Mouse (Mus musculus) granulocyte monocyte progenitor cell, adult 5-6 weeks (primary cell): ENCODE measurements around the gene Wdr89. TPM values are rescaled to one million over a fixed set of nuclear protein-coding genes. Genes with fewer than 3 reads are reported as not detected.
A peak's percentile ranks its signal among the peaks of the same experiment; 100 is the strongest.

Source experiments
- ATAC-seq: replicated peaks from 2 replicates; pipeline ENCODE4 v1.8.0; 2016; ENCODE audit warnings: mild to moderate bottlenecking, moderate TSS enrichment, inconsistent platforms; ENCODE audit not compliant: poor library complexity, severe bottlenecking
- total RNA-seq, 2 experiments: library from RNA; stranded (forward) in 1 of 2; stranded (reverse) in 1 of 2; fragments of 200-712, 200-1000 nt in 1 of 2; fragments of >200 nt in 1 of 2; fragmentation: Nextera tagmentation in 1 of 2; gene quantifications; 2 replicates each; pipeline ENCODE4 v1.2.3; 2014 to 2017

Gene Wdr89
- total RNA-seq, 2 experiments from 2014 or later, result 12.7 to 38.8 TPM

GRCm38 (mm10) chr12:75670611-75671010 is 1.3 kb upstream of the Wdr89 start:
- ATAC-seq, result no peak

GRCm38 (mm10) chr12:75668916-75669257 is 450 bp downstream of the Wdr89 start:
- peak; percentile 20 for ATAC-seq

GRCm38 (mm10) chr12:75668221-75668620 is 1.1 kb downstream of the Wdr89 start:
- no peak for ATAC-seq

GRCm38 (mm10) chr12:75666939-75667338 is 2.4 kb downstream of the Wdr89 start:
- no peak for ATAC-seq

GRCm38 (mm10) chr12:75664516-75664810 is 4.9 kb downstream of the Wdr89 start:
- no peak for ATAC-seq

- ATAC-seq, result no peak
These were observed 5.5 kb downstream of the Wdr89 start for GRCm38 (mm10) chr12:75663646-75664515.

- ATAC-seq, result no peak
These were observed 7.0 kb downstream of the Wdr89 start for GRCm38 (mm10) chr12:75662376-75662775.

- peak; percentile 72 for ATAC-seq
These were observed 10.9 kb downstream of the Wdr89 start for GRCm38 (mm10) chr12:75658403-75658802.

- ATAC-seq, result no peak
These were observed 12.8 kb downstream of the Wdr89 start for GRCm38 (mm10) chr12:75656580-75656979.

GRCm38 (mm10) chr12:75654247-75654801 is 15.0 kb downstream of the Wdr89 start:
- no peak for ATAC-seq

GRCm38 (mm10) chr12:75649706-75650093 is 19.6 kb downstream of the Wdr89 start:
- no peak for ATAC-seq

- no peak for ATAC-seq
These were observed 20.2 kb downstream of the Wdr89 start for GRCm38 (mm10) chr12:75649058-75649705.

GRCm38 (mm10) chr12:75648281-75648680 is 21.1 kb downstream of the Wdr89 start:
- ATAC-seq, result no peak

- no peak for ATAC-seq
These were observed 21.7 kb downstream of the Wdr89 start for GRCm38 (mm10) chr12:75647663-75648062.

- no peak for ATAC-seq
These were observed 23.6 kb downstream of the Wdr89 start for GRCm38 (mm10) chr12:75645780-75646179.

- no peak for ATAC-seq
These were observed 27.6 kb downstream of the Wdr89 start for GRCm38 (mm10) chr12:75641726-75642125.

GRCm38 (mm10) chr12:75638345-75638744 is 31.0 kb downstream of the Wdr89 start:
- peak; percentile 70 for ATAC-seq

GRCm38 (mm10) chr12:75637103-75637502 is 32.2 kb downstream of the Wdr89 start:
- peak; percentile 82 for ATAC-seq

GRCm38 (mm10) chr12:75635771-75636430 is 33.4 kb downstream of the Wdr89 start:
- peak; percentile 34; the same call in 1 of the 2 replicates for ATAC-seq

- no peak for ATAC-seq
These were observed 39.7 kb downstream of the Wdr89 start for GRCm38 (mm10) chr12:75629618-75630017.

- ATAC-seq, result no peak
These were observed 46.0 kb downstream of the Wdr89 start for GRCm38 (mm10) chr12:75623292-75623691.
